Mouse (Mus musculus) brain, embryonic 14.5 days (tissue): ENCODE measurements at regions not wholly inside any gene's neighbourhood (a gene's known extent, or its start where the extent isn't known, plus 50 kb on each side); places are given as distances from the start of the nearest gene placed in this dataset.

ENCODE experiments used
- CTCF ChIP-seq: fragments of 200-500 bp; IDR thresholded peaks from 2 replicates; pipeline ENCODE4 v1.5.1; 2012; ENCODE audit warnings: inconsistent platforms, mild to moderate bottlenecking, moderate library complexity, borderline replicate concordance; ENCODE audit not compliant: insufficient read depth, insufficient read length; ENCODE audit errors: extremely low read depth
- POLR2A ChIP-seq: fragments of 200-500 bp; IDR thresholded peaks from 2 replicates; pipeline ENCODE4 v1.6.1; 2012; ENCODE audit warnings: mild to moderate bottlenecking, inconsistent platforms, borderline replicate concordance; ENCODE audit not compliant: poor library complexity, insufficient read depth, insufficient read length, severe bottlenecking; ENCODE audit errors: extremely low read depth

DNA sequence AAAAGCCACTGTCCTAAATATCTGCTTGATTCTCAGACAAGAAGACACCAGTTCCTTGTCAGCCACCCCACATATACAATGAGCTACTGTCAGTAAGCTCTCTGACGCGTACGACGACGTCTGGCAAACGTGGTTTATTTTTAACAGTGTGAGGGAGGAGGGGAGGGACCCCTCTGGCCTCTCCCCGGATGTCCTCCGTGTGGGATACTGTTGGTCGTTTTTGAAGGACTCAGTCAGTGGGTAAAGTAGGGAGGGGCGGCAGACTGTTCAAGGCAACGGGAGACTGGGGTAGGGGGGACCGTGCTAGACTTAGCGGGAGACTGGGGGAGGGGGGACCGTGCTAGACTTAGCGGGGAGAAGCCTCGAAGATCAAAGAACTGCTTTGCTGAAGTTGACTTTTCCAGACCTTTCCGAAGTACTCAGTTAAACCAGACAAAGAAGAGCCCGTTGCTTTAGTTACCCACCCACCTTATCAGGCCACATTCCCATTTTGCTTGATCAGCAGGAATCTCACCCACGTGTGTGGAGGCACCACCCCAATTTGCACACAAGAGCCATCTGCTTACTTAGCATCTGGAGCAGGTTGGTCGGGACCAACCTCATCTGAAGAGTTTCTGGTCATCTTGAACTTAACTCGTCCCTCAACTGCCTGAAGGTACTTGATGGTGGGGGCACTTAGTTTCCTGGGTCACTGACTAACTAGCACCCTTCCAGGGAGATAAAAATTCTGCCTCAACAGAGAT, 92.6 kb upstream of the Mark1 start:
- no peak for TF ChIP-seq POLR2A
- no peak for TF ChIP-seq CTCF
